8 mouse cellular contexts compared by ENCODE assay signal in genomic region chr8:70765838-70766570, GRCm38 (mm10). TPM values are rescaled to one million over a fixed set of nuclear protein-coding genes. Genes with fewer than 3 reads are reported as not detected.
DNase-seq lines count a peak whose midpoint lies in the region; ATAC-seq and TF ChIP-seq lines count a peak whose summit lies in the region.

No protein-coding gene starts in this region.

- peaks cover 28% of the 10 kb centered on the region for H3K36me3 ChIP-seq in embryonic facial prominence, embryonic 12.5 days
- peaks cover 10% of the 10 kb centered on the region for H3K36me3 ChIP-seq in lung, embryonic 16.5 days (ENCODE audit: control insufficient read depth, insufficient read depth, low read length)

- H3K27ac ChIP-seq in left cerebral cortex, adult 2 months = no peak overlapping the region
- 0 out of 2 replicates have a peak overlapping the region, but pooled peaks have one; percentile 1 for H3K27ac ChIP-seq in embryonic facial prominence, embryonic 12.5 days
- H3K27ac ChIP-seq in lung, embryonic 16.5 days (ENCODE audit: low read length) = peak overlapping the region; percentile 60

- peak overlapping the region; percentile 28 for H3K4me3 ChIP-seq in left cerebral cortex, adult 2 months
- H3K4me3 ChIP-seq in embryonic facial prominence, embryonic 12.5 days = peak overlapping the region; percentile 39
- H3K4me3 ChIP-seq in lung, embryonic 16.5 days (ENCODE audit: low read length) = peak overlapping the region; percentile 57

- 2% methylated on average over 34 of the region's 34 CpGs for WGBS in embryonic facial prominence, embryonic 12.5 days
- under 1% methylated on average over 34 of the region's 34 CpGs for whole genome bisulfite sequencing in lung, embryonic 16.5 days

- DNase-seq in left cerebral cortex, adult 2 months (ENCODE audit: extremely low spot score in 1 of 2, low spot score in 2 of 2) = no peak
- no peak for DNase-seq in left cerebral cortex, adult 11 months (ENCODE audit: low spot score)
- DNase-seq in spleen, adult 12 weeks (ENCODE audit: low spot score) = peak; percentile 61
- DNase-seq in ovary, postnatal 36 days (ENCODE audit: low spot score) = no peak
- no peak for DNase-seq in frontal cortex, postnatal 10 days (ENCODE audit: low spot score in 2 of 2)

- no peaks in the 10 kb centered on the region for H3K9me3 ChIP-seq in embryonic facial prominence, embryonic 12.5 days
- H3K9me3 ChIP-seq in lung, embryonic 16.5 days (ENCODE audit: control insufficient read depth, low read length) = no peaks in the 10 kb centered on the region

- peak overlapping the region; percentile 85 for H3K4me2 ChIP-seq in embryonic facial prominence, embryonic 12.5 days (replicated peaks)
- H3K4me2 ChIP-seq in lung, embryonic 16.5 days (ENCODE audit: low read depth, low read length) = peak overlapping the region; percentile 95

- peak overlapping the region; percentile 55 for H3K9ac ChIP-seq in embryonic facial prominence, embryonic 12.5 days
- peak overlapping the region; percentile 73 for H3K9ac ChIP-seq in lung, embryonic 16.5 days (ENCODE audit: low read length)

- peaks cover 17% of the 10 kb centered on the region for H3K4me1 ChIP-seq in embryonic facial prominence, embryonic 12.5 days
- peaks cover 13% of the 10 kb centered on the region for H3K4me1 ChIP-seq in lung, embryonic 16.5 days (replicated peaks; ENCODE audit: control insufficient read depth, insufficient read depth, low read length)

- intact Hi-C loops in left cerebral cortex, adult 2 months (cut with DNase I) = no loop called here

- H3K27me3 ChIP-seq in embryonic facial prominence, embryonic 12.5 days = no peaks in the 10 kb centered on the region
- H3K27me3 ChIP-seq in lung, embryonic 16.5 days (ENCODE audit: control insufficient read depth, insufficient read depth, low read depth, low read length) = no peaks in the 10 kb centered on the region

- no peak for TF ChIP-seq CTCF in left cerebral cortex, adult 2 months (IDR thresholded peaks at IDR 0.05)

- ATAC-seq in embryonic facial prominence, embryonic 12.5 days (ENCODE audit: insufficient number of reproducible peaks, insufficient read depth, low FRiP score, low TSS enrichment) = no peak
- peak; percentile 65 for ATAC-seq in inflammation-experienced regulatory T-cells, adult 6 months
- 0 out of 2 replicates have a peak, but pooled peaks have one; percentile 3 for ATAC-seq in lung, embryonic 16.5 days (ENCODE audit: low read depth)

RNA-seq across cellular contexts. Expression of gene Mpv17l2, which starts 5.3 kb away (rescaled TPM):
- 10 to 100 TPM; 33.3 to 35.7 TPM for total RNA-seq in left cerebral cortex, adult 2 months (2021)
- 32.7 and 35.7 TPM in 2 replicates for polyA plus RNA-seq in embryonic facial prominence, embryonic 12.5 days (2016; fragmentation: Nextera tagmentation; extraction: Ambion mirVana)
- 10 to 100 TPM; 35.5 to 46.1 (median 42.5) TPM for polyA plus RNA-seq in inflammation-experienced regulatory T-cells, adult 6 months (2017; shearing (Covaris generic))
- 37.1 and 39.2 TPM in 2 replicates for polyA plus RNA-seq in lung, embryonic 16.5 days (2015; fragmentation: Nextera tagmentation; extraction: Ambion mirVana)

RNA-seq across cellular contexts. Expression of gene Pik3r2, which starts 10.5 kb away (rescaled TPM):
- total RNA-seq in left cerebral cortex, adult 2 months (2021) = 100 to 1,000 TPM; 159 to 160 TPM
- 76.8 and 78.0 TPM in 2 replicates for polyA plus RNA-seq in embryonic facial prominence, embryonic 12.5 days (2016; fragmentation: Nextera tagmentation; extraction: Ambion mirVana)
- 1 to 10 TPM; 2.6 to 5.4 (median 5.4) TPM for polyA plus RNA-seq in inflammation-experienced regulatory T-cells, adult 6 months (2017; shearing (Covaris generic))
- polyA plus RNA-seq in lung, embryonic 16.5 days (2015; fragmentation: Nextera tagmentation; extraction: Ambion mirVana) = 56.0 and 56.8 TPM in 2 replicates

RNA-seq across cellular contexts. Expression of gene Rab3a, which starts 11.5 kb away (rescaled TPM):
- 100 to 1,000 TPM; 808 to 835 TPM for total RNA-seq in left cerebral cortex, adult 2 months (2021)
- 27.0 and 27.6 TPM in 2 replicates for polyA plus RNA-seq in embryonic facial prominence, embryonic 12.5 days (2016; fragmentation: Nextera tagmentation; extraction: Ambion mirVana)
- 1 to 10 TPM; 4.6 to 8.6 (median 7.9) TPM for polyA plus RNA-seq in inflammation-experienced regulatory T-cells, adult 6 months (2017; shearing (Covaris generic))
- 14.8 and 16.2 TPM in 2 replicates for polyA plus RNA-seq in lung, embryonic 16.5 days (2015; fragmentation: Nextera tagmentation; extraction: Ambion mirVana)

RNA-seq across cellular contexts. Expression of gene Mast3, which starts 38.9 kb away (rescaled TPM):
- total RNA-seq in left cerebral cortex, adult 2 months (2021) = 100 to 1,000 TPM; 369 to 386 TPM
- polyA plus RNA-seq in embryonic facial prominence, embryonic 12.5 days (2016; fragmentation: Nextera tagmentation; extraction: Ambion mirVana) = 13.7 and 13.9 TPM in 2 replicates
- polyA plus RNA-seq in inflammation-experienced regulatory T-cells, adult 6 months (2017; shearing (Covaris generic)) = 10 to 100 TPM; 14.8 to 20.5 (median 18.4) TPM
- 13.7 and 14.3 TPM in 2 replicates for polyA plus RNA-seq in lung, embryonic 16.5 days (2015; fragmentation: Nextera tagmentation; extraction: Ambion mirVana)

RNA-seq across cellular contexts. Expression of gene Il12rb1, which starts 42.2 kb away (rescaled TPM):
- total RNA-seq in left cerebral cortex, adult 2 months (2021) = under 1 TPM; 0.77 to 0.82 TPM
- polyA plus RNA-seq in embryonic facial prominence, embryonic 12.5 days (2016; fragmentation: Nextera tagmentation; extraction: Ambion mirVana) = 0.13 TPM in 1 of 2 replicates, not detected in the other
- 10 to 100 TPM; 13.8 to 38.5 (median 18.3) TPM for polyA plus RNA-seq in inflammation-experienced regulatory T-cells, adult 6 months (2017; shearing (Covaris generic))
- polyA plus RNA-seq in lung, embryonic 16.5 days (2015; fragmentation: Nextera tagmentation; extraction: Ambion mirVana) = 0.24 and 0.69 TPM in 2 replicates
